Mouse (Mus musculus) CD4-positive, CD25-positive, alpha-beta regulatory T cell, adult 4 months (primary cell): ENCODE data around the gene Tmpo. TPM values are rescaled to one million over a fixed set of nuclear protein-coding genes. Genes with fewer than 3 reads are reported as not detected.
A peak's percentile ranks its signal among the peaks of the same experiment; 100 is the strongest.
"Not testable (repeated sequence)": the region's sequence is repeated elsewhere in the genome, so short reads cannot be mapped to it uniquely, and the experiment has no call there.

Source experiments
- ATAC-seq: one replicate; pipeline ENCODE4 v1.8.0; 2017
- polyA plus RNA-seq, 2 experiments: library from polyadenylated mRNA; unstranded; fragments of 100-300 nt; shearing (Covaris generic); gene quantifications; one replicate each; pipeline ENCODE4 v1.2.1; 2017

The Tmpo gene
- polyA plus RNA-seq, 2 experiments from 2014 or later = 35.8 to 68.9 TPM

DNA sequence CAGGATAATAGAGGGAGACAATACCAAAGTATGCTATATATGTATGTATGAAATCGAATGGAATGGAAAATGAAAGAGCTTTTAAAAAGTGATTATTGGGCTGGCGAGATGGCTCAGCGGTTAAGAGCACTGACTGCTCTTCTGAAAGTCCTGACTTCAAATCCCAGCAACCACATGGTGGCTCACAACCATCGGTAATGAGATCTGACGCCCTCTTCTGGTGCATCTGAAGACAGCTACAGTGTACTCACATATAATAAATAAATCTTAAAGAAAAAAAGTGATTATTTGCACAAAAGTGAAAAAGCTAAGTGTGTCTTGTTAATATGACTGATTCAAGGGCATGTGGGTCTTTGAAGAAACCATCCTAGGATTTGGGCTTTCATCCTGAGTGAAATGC is 3.8 kb upstream of the Tmpo start:
- ATAC-seq = not testable (repeated sequence)

DNA sequence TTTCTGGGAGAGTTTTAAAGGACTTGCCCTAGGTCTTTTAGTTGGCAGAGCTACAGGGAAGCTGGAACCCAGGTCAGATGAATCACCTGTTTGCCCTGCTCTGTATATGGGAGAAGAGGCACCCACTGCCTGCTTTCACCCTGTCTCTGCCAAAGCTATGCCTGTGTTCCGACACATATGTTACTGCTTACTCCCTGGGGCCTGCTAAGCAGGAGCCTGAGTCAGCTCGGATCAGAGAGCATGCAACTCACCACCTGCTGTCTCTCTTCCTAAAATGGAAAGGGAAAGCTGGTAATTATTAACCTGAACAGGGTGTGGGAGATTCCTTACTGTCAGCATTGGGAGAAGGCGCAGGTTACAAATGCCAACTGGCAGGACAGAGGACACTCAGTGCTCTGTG is 2.2 kb upstream of the Tmpo start:
- no peak for ATAC-seq

DNA sequence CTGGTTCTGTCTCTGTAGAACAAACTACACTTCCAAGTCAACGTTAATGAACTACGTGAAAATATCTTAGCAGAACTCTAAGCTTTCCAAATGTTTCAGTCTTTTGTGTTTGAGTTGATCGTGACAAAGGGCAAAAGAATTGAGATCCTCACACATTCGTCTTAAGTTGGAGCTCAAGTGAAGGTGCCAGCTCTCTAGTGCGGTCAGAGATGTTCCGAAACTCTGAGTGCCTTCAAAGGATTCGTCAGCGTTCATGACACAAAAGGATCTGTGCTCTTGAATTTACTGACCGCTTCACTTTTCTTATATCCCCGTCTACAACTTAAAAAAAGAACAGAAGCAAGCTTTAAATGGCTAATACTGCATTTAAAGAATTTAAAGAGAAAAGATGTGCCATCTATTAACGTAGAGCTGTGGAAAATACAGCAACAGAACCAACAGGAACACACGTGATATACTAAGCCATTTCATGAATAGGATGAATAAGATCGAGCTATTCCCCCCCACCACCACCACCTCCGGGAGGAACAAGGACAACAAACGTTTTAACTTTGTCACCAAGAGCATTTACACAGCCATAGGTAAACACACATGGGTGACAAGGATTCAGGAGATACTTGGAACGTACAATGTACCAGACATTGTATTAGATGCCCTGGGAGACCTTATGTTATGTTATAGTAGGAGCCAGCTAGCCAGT is 1.3 kb upstream of the Tmpo start:
- peak; percentile 18 for ATAC-seq

GRCm38 (mm10) chr10:91181461-91182288 is 560 bp upstream of the Tmpo start:
- peak; percentile 83 for ATAC-seq

- no peak for ATAC-seq
Measured at GRCm38 (mm10) chr10:91180301-91180700, 814 bp downstream of the Tmpo start.

GRCm38 (mm10) chr10:91179834-91180233 is 1.3 kb downstream of the Tmpo start:
- ATAC-seq = no peak

- ATAC-seq = no peak
Measured at GRCm38 (mm10) chr10:91177201-91177600, 3.9 kb downstream of the Tmpo start.

GRCm38 (mm10) chr10:91172329-91173100 is 8.6 kb downstream of the Tmpo start:
- ATAC-seq = no peak

DNA sequence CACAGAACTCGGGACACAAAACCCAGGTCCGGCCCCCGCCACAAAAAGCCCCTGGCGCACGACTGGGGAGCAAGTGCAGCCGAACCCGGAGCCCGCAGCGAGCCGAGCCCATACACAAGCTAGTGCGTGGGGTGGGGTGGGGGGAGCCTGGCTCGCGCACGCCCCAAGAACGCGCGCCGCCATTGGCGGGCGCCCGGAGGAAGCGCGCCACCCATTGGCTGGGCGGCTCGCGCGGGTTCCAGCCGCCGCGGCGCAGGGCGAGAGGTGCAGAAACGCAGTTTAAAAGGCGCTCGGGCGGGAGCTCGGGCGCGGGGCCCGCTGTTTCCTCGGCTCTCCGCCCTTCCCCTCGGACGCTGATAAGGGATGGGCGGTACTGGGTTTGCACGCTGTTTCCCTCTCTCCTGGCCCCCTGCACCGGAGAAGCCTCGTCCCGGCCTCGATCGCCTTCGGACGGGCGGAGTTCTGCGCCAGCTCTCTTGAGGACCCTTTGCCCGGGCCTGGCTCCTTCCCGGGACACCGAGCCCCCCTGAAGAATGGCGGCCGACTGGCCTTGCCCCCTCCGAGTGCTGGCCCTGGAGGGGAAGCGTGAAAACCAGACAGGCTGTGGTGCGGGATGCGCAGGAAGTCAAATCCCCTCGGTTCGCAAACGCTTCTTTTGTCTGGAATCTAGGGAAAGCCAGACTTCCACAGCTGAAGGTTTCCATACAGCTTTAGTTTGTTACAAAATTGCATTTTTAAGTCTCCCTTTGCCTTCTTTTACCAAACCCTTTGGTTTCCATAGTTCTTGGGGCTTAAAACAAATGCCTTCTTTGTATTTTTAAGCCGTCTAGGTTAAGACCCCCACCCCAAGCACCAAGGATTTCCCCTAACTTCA is 9.4 kb downstream of the Tmpo start:
- peak; percentile 74 for ATAC-seq

DNA sequence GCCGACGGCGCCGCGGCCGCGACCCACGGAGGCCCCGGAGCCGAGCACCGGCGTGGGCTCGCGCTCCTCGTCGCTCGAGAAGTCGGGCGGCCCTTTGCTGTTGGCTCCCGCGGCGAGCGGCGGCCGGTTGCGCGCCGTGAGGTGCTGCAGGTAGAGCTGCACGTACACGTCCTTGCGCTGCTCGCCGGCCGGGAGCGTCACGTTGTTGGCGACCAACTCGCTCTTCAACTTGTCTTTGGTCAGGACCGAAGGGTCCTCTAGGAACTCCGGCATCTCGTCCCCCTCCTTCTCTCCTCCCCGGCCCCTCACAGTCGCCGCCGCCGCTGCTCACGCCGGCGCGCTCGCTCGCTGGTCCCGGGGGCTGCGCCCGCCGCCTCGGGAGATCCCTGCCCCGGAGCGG is 10.1 kb downstream of the Tmpo start:
- ATAC-seq = peak; percentile 18

GRCm38 (mm10) chr10:91170143-91170941 is 10.8 kb downstream of the Tmpo start:
- ATAC-seq = peak; percentile 59

DNA sequence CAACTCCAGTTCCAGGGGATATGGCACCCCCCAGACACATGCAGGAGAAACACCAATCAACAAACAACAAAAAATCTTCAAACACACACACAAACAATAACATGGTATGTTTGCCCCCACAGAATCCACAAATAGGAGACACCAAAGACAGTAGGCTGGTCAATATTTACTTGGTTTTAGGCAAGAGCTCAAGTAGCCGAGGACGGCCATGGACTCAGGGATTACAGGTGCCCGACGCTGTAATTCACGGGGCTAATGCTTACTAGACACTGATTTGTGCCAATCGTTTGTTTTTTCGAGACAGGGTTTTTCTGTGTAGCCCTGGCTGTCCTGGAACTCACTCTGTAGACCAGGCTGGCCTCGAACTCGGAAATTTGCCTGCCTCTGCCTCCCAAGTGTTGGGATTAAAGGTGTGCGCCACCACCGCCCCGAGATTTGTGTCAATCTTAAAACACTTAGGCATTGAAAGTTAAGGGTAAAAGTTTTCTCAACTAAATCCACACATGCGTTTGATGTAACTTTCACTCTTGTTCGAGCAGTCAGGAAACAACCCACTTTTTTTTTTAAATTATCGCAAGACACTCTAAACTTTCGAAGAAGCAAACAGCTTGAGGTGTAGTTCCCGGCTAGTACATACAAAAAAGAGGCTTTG is 11.6 kb downstream of the Tmpo start:
- no peak for ATAC-seq

DNA sequence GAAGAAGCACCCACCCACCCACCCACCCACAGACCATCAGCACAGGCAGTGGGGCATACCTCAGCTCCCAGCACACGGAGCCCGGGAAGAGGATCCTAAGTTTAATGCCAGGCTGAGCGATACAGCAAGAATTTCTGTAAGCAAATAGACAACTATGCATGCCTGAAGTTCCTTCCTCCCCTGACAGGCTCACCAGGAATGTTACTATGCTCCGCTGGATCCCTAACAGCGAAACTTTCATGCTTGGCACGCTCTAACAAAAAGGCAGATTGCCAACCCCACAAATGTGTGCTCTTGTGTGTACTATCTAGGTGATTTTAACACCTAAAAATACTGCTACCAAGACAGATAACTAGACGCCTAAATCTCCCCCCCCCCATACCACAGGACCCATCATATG is 13.8 kb downstream of the Tmpo start:
- ATAC-seq = no peak

DNA sequence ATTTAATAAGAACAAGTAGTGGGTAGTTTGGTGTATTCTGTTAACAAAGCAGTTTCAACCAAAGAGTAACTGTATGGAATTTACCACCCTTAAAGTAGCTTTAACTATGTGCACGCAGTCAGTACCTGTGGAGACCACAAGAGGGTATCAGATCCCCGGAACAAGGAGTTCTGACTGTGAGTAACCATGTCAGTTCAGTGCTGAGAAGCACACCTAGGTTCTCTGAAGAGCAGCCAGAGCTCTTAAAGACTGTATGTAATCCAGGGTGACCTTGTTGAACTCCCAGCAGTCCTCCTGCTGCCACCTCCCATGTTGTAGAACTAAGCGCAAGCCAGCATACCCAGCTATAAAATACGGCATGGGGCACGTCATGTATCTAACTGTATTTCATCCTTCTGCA is 14.2 kb downstream of the Tmpo start:
- peak; percentile 56 for ATAC-seq

- no peak for ATAC-seq
Measured at GRCm38 (mm10) chr10:91165850-91166249, 15.3 kb downstream of the Tmpo start.

DNA sequence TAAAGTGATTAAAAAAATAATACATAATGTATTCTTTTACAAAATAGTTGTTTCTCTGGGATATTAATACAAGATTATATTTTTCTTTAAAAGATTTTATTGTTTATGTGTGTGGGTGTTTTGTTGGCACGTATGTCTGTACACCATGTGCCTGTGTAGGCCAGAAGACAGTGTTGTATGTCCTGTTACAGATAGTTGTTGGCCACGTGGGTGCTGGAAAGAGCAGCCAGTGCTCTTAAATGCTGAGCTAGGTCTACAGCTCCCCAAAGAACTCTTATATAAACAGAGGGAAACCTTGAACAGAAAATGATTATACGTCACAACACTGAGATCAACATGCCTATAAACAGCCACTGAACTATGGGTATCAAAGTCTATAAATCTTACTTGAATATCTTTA is 16.6 kb downstream of the Tmpo start:
- ATAC-seq = no peak

- ATAC-seq = no peak
Measured at GRCm38 (mm10) chr10:91162511-91163163, 18.5 kb downstream of the Tmpo start.

DNA sequence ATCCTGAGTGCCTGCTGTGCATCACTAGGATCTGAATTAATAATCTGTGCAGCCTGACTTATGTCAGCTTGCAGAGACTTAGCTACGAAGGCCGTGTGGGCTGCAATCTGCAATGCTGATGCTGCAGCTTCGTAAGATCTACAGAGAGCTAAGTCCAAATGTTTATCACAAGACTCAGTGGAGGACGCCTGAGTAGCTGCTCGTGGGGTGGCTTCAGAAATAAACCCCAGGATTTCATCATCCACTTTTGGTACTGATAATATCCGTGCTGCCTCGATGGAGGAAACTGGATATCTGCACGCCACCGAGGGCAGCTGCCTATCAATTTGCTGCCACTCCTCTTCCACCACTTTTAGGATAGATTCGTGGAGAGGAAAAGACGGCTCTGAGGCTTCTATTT is 19.0 kb downstream of the Tmpo start:
- ATAC-seq = no peak

GRCm38 (mm10) chr10:91161006-91161405 is 20.1 kb downstream of the Tmpo start:
- peak; percentile 86 for ATAC-seq

GRCm38 (mm10) chr10:91158442-91158841 is 22.7 kb downstream of the Tmpo start:
- no peak for ATAC-seq
